Mouse (Mus musculus): ENCODE data around the gene Zdhhc14. TPM values are rescaled to one million over a fixed set of nuclear protein-coding genes. Genes with fewer than 3 reads are reported as not detected.

Zdhhc14 gene
- total and polyA plus RNA-seq, 3 experiments = 0.34 to 1.3 (median 0.35) TPM

DNA sequence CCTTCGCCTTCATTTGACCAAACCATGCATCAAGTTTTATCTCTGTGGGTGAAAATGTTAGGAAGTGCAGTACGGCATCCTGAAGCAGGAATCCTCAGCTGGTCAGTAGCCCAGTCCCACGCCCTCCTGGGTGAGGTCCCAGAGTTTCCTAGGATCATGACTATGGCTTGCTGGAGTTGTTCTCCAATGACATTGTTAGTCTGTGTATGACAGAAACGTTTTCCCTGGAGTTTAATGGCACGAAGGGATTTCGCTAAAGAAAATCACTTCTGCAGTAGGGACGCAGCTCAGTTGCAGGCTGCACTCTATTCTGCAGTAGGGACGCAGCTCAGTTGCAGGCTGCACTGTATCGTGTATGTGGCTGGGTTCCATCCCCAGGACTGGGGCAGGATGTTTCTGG, 161.6 kb downstream of the Zdhhc14 start:
- no peak overlapping the region for H3K9ac ChIP-seq (ENCODE audit: insufficient read depth, low read depth)
- no peaks in the 10 kb centered on the region for H3K9me3 ChIP-seq (replicated peaks; ENCODE audit: low read length)
- no peak overlapping the region for H3K4me3 ChIP-seq (replicated peaks in 1 of 3; ENCODE audit: low read depth in 2 of 3, low read length in 2 of 3, poor library complexity in 1 of 3)
- no peak overlapping the region for H3K4me2 ChIP-seq (ENCODE audit: insufficient read depth, low read depth, poor library complexity, severe bottlenecking)
- H3K79me2 ChIP-seq (replicated peaks; ENCODE audit: control insufficient read depth, extremely low read depth, insufficient read depth, poor library complexity, severe bottlenecking) = no peaks in the 10 kb centered on the region
- H3K27ac ChIP-seq (ENCODE audit: insufficient read depth, low read depth) = no peak overlapping the region
- no peak for DNase-seq (ENCODE audit: extremely low read depth)
- peaks cover 0 to 3% of the 10 kb centered on the region in 2 experiments for H3K36me3 ChIP-seq (replicated peaks in 1 of 2; ENCODE audit: control insufficient read depth in 1 of 2, insufficient read depth in 1 of 2, low read length in 1 of 2)
- in situ Hi-C loops (cut with MboI; ENCODE audit: low pct_ligation_motif_present, low pct_unique_long_range_greater_than_20kb, low sequenced_read_pairs) = no loop called here
- peaks cover 4 to 5% of the 10 kb centered on the region in 2 experiments for H3K4me1 ChIP-seq (ENCODE audit: control insufficient read depth in 1 of 2, insufficient read depth in 2 of 2)
- H3K27me3 ChIP-seq (replicated peaks) = no peaks in the 10 kb centered on the region
- TF ChIP-seq POLR2A (IDR thresholded peaks at IDR 0.05; ENCODE audit: low read depth, low read length) = no peak
- no peak for TF ChIP-seq PAX5 (IDR thresholded peaks at IDR 0.05; ENCODE audit: low read length)
- no peak for TF ChIP-seq SIN3A (IDR thresholded peaks at IDR 0.05; ENCODE audit: low read length)
- TF ChIP-seq GABPA (IDR thresholded peaks at IDR 0.05; ENCODE audit: insufficient replicate concordance, low read depth, low read length) = no peak
- TF ChIP-seq MAX (IDR thresholded peaks at IDR 0.05; ENCODE audit: low read length) = no peak
- no peak for TF ChIP-seq CHD1 (IDR thresholded peaks at IDR 0.05; ENCODE audit: low read depth, low read length)
- TF ChIP-seq USF2 (conservative IDR thresholded peaks at IDR 0.05; ENCODE audit: low read depth, low read length) = no peak
- TF ChIP-seq RCOR1 (conservative IDR thresholded peaks at IDR 0.05; ENCODE audit: low read depth, low read length) = no peak
- no peak for TF ChIP-seq UBTF (IDR thresholded peaks at IDR 0.05; ENCODE audit: low read depth, low read length)
- no peak for TF ChIP-seq ZKSCAN1 (IDR thresholded peaks at IDR 0.05; ENCODE audit: borderline replicate concordance, low read depth, low read length)
- TF ChIP-seq MEF2A (IDR thresholded peaks at IDR 0.05; ENCODE audit: borderline replicate concordance, low read depth, low read length) = no peak
- TF ChIP-seq TBP (conservative IDR thresholded peaks at IDR 0.05; ENCODE audit: low read depth, low read length) = no peak
- no peak for TF ChIP-seq USF1 (IDR thresholded peaks at IDR 0.05; ENCODE audit: low read depth, low read length)
- TF ChIP-seq EP300 (IDR thresholded peaks at IDR 0.05; ENCODE audit: low read length) = no peak
- no peak for TF ChIP-seq CTCF (conservative IDR thresholded peaks at IDR 0.05 in 1 of 2, IDR thresholded peaks at IDR 0.05 in 1 of 2; ENCODE audit: low read depth in 2 of 2, low read length in 2 of 2)
- TF ChIP-seq E2F4 (IDR thresholded peaks at IDR 0.05; ENCODE audit: insufficient replicate concordance, low read depth, low read length) = no peak
- dilution Hi-C loops (cut with MboI; ENCODE audit: extremely low pct_ligation_motif_present, extremely low pct_unique_long_range_greater_than_20kb, low sequenced_read_pairs) = no loop called here

DNA sequence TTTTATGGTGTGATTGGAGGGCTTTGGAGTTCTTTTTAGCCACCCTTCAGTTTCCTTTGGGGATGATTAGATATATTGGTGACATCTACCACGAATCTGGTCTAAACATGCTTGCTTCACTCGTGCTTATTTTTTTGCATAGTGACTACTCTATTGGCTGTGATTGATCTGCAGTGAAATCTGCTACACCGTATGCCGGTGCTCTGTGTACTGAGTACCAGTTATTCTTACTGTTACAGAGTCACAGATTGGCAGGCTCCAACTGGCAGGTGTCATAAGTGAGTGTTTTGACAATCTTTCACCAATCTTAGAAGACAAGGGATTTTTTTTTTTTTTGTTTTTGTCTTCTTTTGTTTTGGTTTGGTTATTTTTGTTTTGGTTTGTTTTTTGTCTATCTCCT, 163.2 kb downstream of the Zdhhc14 start:
- Histone ChIP-seq H3K9ac (ENCODE audit: insufficient read depth, low read depth) (no peak overlapping the region), H3K79me2 (replicated peaks; ENCODE audit: control insufficient read depth, extremely low read depth, insufficient read depth, poor library complexity, severe bottlenecking) (no peaks in the 10 kb centered on the region), H3K4me3 (replicated peaks in 1 of 3; ENCODE audit: low read depth in 2 of 3, low read length in 2 of 3, poor library complexity in 1 of 3) (no peak overlapping the region), H3K4me2 (ENCODE audit: insufficient read depth, low read depth, poor library complexity, severe bottlenecking) (no peak overlapping the region), H3K36me3 (replicated peaks in 1 of 2; ENCODE audit: control insufficient read depth in 1 of 2, insufficient read depth in 1 of 2, low read length in 1 of 2) (peaks cover 0 to 3% of the 10 kb centered on the region in 2 experiments), H3K4me1 (ENCODE audit: control insufficient read depth in 1 of 2, insufficient read depth in 2 of 2) (peaks cover 2 to 4% of the 10 kb centered on the region in 2 experiments; a peak in 3 of 4 replicates), H3K9me3 (replicated peaks; ENCODE audit: low read length) (no peaks in the 10 kb centered on the region), H3K27ac (ENCODE audit: insufficient read depth, low read depth) (no peak overlapping the region), H3K27me3 (replicated peaks) (no peaks in the 10 kb centered on the region)
- DNase-seq (ENCODE audit: extremely low read depth) = no peak
- no peak for TF ChIP-seq MYC (IDR thresholded peaks at IDR 0.05; ENCODE audit: low read depth, low read length)
- no peak for TF ChIP-seq IRF4 (IDR thresholded peaks at IDR 0.05; ENCODE audit: low read depth, low read length)
- no peak for TF ChIP-seq ELF1 (IDR thresholded peaks at IDR 0.05; ENCODE audit: low read depth, low read length)
- no peak for TF ChIP-seq NELFE (IDR thresholded peaks at IDR 0.05; ENCODE audit: low read depth, low read length)
- TF ChIP-seq MAX (IDR thresholded peaks at IDR 0.05; ENCODE audit: low read length) = no peak
- no peak for TF ChIP-seq JUN (IDR thresholded peaks at IDR 0.05; ENCODE audit: insufficient read depth, low read depth, low read length)
- no peak for TF ChIP-seq POLR2A (IDR thresholded peaks at IDR 0.05; ENCODE audit: low read depth, low read length)
- no peak for TF ChIP-seq JUND (conservative IDR thresholded peaks at IDR 0.05; ENCODE audit: low read depth, low read length)
- no peak for TF ChIP-seq POLR2AphosphoS2 (IDR thresholded peaks at IDR 0.05; ENCODE audit: low read depth, low read length)
- no peak for TF ChIP-seq PAX5 (IDR thresholded peaks at IDR 0.05; ENCODE audit: low read length)
- no peak for TF ChIP-seq MAFK (IDR thresholded peaks at IDR 0.05; ENCODE audit: insufficient replicate concordance, low read length)
- no peak for TF ChIP-seq RCOR1 (conservative IDR thresholded peaks at IDR 0.05; ENCODE audit: low read depth, low read length)
- TF ChIP-seq ETS1 (conservative IDR thresholded peaks at IDR 0.05; ENCODE audit: low read depth, low read length) = no peak
- no peak for TF ChIP-seq E2F4 (IDR thresholded peaks at IDR 0.05; ENCODE audit: insufficient replicate concordance, low read depth, low read length)
- no peak for TF ChIP-seq CHD2 (IDR thresholded peaks at IDR 0.05; ENCODE audit: low read length)
- in situ Hi-C loops (cut with MboI; ENCODE audit: low pct_ligation_motif_present, low pct_unique_long_range_greater_than_20kb, low sequenced_read_pairs) = no loop called here
- dilution Hi-C loops (cut with MboI; ENCODE audit: extremely low pct_ligation_motif_present, extremely low pct_unique_long_range_greater_than_20kb, low sequenced_read_pairs) = no loop called here

All from CH12.LX (cell line).